Mouse (Mus musculus): Measurements from ENCODE around the gene Stam.

GRCm38 (mm10) chr2:14048381-14048780, 25.5 kb upstream of the Stam start:
- TF ChIP-seq EP300 (IDR thresholded peaks at IDR 0.05; ENCODE audit: insufficient read depth, low read depth, low read length): no peak
- peak; percentile 14 for TF ChIP-seq CTCF (IDR thresholded peaks at IDR 0.05; ENCODE audit: low read depth, low read length)

Measured in ES-Bruce4 (cell line).